Mouse (Mus musculus): ENCODE data around the gene Sptlc3. TPM values are rescaled to one million over a fixed set of nuclear protein-coding genes. Genes with fewer than 3 reads are reported as not detected.

The Sptlc3 gene
- polyA plus RNA-seq, 1 experiment from 2014 or later, result 0.12 TPM

DNA sequence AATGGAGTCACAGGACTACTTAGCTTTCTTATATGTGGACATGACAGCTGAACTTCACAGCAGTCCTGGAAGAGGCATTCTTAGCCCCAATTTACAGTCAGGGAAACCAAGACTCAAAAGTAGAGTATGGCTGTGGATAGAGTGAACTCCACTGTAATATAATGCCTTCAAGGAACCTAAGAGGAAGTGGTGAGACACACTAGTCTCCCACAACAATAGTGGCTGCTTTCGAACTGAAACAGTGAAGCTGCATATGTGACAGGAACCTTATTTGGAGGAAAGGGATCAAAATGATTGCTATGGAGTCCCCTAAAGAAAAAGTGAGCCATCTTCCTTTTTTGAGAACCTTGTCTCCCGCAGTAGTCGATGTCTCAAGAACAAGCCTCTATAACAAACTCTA, 178.1 kb downstream of the Sptlc3 start:
- H3K36me3 ChIP-seq (replicated peaks), result no peaks in the 10 kb centered on the region
- peaks cover 33% of the 10 kb centered on the region for H3K27me3 ChIP-seq (ENCODE audit: poor library complexity, severe bottlenecking)
- H3K9me3 ChIP-seq, result no peaks in the 10 kb centered on the region
- H3K27ac ChIP-seq, result no peak overlapping the region
- WGBS, result 82% methylated on average over 3 of the region's 3 CpGs
- DNase-seq (ENCODE audit: extremely low spot score, low spot score), result no peak
- no peak overlapping the region for H3K4me3 ChIP-seq
- peaks cover 8% of the 10 kb centered on the region for H3K4me1 ChIP-seq

DNA sequence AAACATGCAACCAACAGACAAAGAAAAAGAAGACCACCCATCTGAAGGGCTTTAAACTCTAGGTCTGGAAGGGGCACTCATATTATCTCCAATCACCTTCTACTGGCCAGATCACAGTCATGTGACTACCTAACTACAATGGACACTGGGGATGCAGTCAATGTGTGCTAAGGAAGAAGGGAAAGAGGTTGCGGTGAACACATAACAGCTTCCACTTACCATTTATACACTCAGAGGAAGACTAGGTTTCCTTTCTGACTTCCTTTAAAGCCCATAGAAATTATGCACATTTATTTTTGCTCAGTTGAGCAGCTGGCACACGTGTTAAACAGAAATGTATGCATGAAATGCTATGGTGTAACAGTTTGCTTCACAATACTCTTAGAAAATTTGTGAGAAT, 178.7 kb downstream of the Sptlc3 start:
- H3K36me3 ChIP-seq (replicated peaks), result no peaks in the 10 kb centered on the region
- H3K9me3 ChIP-seq, result no peaks in the 10 kb centered on the region
- H3K4me3 ChIP-seq, result no peak overlapping the region
- no peak overlapping the region for H3K27ac ChIP-seq
- 73% methylated on average over 2 of the region's 2 CpGs for WGBS
- peaks cover 14% of the 10 kb centered on the region for H3K4me1 ChIP-seq
- H3K27me3 ChIP-seq (ENCODE audit: poor library complexity, severe bottlenecking), result peaks cover 33% of the 10 kb centered on the region
- DNase-seq (ENCODE audit: extremely low spot score, low spot score), result no peak

DNA sequence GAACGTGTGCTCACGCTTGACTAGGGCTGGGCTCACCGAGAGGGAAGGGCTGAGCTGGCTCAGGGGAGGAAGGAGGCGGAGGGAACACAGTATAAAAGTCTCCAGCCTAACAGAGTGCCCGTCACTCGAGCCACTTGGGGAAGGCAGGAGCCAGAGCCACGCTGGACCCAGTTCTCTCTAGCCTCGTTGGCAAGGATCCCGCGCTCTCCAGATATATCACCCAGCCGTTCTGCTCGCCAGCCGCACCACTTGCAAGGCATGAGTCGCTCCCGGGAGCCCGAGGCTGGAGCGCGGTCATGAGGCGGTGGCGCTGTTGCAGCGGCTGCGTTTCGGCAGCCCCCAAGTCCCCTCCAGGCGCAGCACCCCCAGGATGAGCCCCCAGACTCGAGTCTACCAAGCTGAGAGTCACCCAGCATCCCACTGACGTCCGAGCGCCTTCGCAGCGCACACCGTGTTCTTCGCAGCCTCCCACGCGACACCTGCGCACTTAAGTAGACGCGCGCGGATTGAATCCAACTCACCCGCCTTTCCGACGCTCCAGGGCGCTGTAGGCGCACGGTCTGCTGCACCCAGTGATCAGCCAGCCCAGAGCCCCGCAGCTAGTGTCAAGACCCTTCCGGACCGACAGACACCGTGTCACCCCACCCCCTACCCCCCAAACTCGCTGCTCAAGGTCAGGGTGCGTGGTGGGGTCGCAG, 183.5 kb downstream of the Sptlc3 start:
- Histone ChIP-seq H3K27me3 (ENCODE audit: poor library complexity, severe bottlenecking) (peaks cover 59% of the 10 kb centered on the region), H3K36me3 (replicated peaks) (no peaks in the 10 kb centered on the region), H3K27ac (peak overlapping the region; percentile 93), H3K4me1 (peaks cover 28% of the 10 kb centered on the region), H3K9me3 (no peaks in the 10 kb centered on the region), H3K4me3 (peak overlapping the region; percentile 85)
- WGBS, result 0% methylated on average over 52 of the region's 52 CpGs
- DNase-seq (ENCODE audit: extremely low spot score, low spot score), result peak; percentile 55

DNA sequence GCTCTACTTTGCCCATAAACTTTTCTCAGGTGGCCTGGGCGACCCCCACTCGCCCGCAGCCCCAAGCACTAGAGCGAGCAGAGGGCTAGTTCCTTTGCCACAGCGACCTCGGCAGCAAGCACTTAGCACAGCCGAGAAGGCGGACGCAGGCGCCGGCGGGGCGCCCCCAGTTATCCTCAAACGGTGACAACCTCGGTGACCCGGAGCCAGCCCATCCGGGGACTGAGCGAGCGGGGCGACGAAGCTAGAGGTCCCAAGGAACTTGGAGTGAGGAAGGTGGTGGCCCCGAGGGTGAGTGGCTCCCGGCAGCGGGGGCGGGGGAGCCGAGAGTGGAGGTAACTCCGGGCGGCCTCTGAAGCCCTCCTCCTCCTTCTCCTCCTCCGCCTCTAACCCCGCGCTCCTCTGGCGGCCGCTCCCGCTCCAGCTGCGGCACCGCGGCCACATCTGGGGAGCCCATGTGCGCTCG, 184.1 kb downstream of the Sptlc3 start, which contains the start of gene Ism1:
TSS of gene Ism1 (plus strand) at position 370 of the 466 bp plus-strand sequence.
- H3K9me3 ChIP-seq, result no peaks in the 10 kb centered on the region
- H3K27me3 ChIP-seq (ENCODE audit: poor library complexity, severe bottlenecking), result peaks cover 59% of the 10 kb centered on the region
- no peaks in the 10 kb centered on the region for H3K36me3 ChIP-seq (replicated peaks)
- peaks cover 28% of the 10 kb centered on the region for H3K4me1 ChIP-seq
- WGBS, result under 1% methylated on average over 30 of the region's 39 CpGs
- peak; percentile 70 for DNase-seq (ENCODE audit: extremely low spot score, low spot score)
- peak within 1 kb of the TSS; percentile 93 for H3K27ac ChIP-seq
- H3K4me3 ChIP-seq, result peak within 1 kb of the TSS; percentile 85

DNA sequence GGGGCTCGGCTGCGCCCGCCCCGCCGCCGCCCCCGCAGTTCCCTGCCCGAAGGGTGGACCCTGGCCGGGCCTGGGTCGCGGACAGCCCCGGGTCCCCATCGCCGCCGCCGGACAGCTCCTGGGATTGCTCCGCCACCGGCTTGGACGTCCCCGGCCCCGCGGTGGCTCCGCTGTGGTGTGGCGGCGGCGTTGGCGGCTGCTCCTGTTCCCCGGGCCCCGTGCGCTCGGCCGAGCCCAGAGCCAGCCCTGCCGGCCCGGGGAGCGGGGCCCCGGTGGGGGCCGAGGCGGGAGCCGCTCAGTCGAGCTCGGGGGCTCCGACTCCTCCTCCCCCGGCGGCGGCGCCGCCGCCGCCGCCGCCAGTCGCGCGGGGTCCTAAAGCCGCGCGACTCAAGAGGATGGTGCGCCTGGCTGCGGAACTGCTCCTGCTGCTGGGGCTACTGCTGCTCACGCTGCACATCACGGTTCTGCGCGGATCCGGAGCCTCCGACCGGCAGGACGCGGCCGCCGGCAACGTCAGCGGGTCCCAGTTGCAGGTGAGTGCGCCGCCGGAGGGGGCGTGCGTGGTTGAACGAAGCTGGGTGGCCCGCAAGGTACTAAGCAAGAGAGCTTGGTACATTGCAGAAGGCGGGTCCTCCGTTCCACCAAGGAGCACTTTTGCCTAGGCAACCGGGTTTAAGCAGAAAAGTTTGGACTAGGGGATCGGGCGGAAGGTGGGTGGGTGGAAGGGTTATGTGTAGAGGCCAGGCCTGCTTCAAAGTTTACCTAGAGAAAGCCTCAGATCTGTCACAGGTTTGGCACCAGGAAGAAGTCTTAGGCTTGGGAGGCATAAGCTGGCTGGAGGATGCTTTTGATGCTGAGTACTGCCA, 184.8 kb downstream of the Sptlc3 start:
- Histone ChIP-seq H3K27me3 (ENCODE audit: poor library complexity, severe bottlenecking) (peaks cover 59% of the 10 kb centered on the region), H3K36me3 (replicated peaks) (no peaks in the 10 kb centered on the region), H3K27ac (peak overlapping the region; percentile 93), H3K4me1 (peaks cover 28% of the 10 kb centered on the region), H3K9me3 (no peaks in the 10 kb centered on the region), H3K4me3 (peak overlapping the region; percentile 85)
- under 1% methylated on average over 84 of the region's 84 CpGs for WGBS
- DNase-seq (ENCODE audit: extremely low spot score, low spot score), result peak; percentile 65

DNA sequence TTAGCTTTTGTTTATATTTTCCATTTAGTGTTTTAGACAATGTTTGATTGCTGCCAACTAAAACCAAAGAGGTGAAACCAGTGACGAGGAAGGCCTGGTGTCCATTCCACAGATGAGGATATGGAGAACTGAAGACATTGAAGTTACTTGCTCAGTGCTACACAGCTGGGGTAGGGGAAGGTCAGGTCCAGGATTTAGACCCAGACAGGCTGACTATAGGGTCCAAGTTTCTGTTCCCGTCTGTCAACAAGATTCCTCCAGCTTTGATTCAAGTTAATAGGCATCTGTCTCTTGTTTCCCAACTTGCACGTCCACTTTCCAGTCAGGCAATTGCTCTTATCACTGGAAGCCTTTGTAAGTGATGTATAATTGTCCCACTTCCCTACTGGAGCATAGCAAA, 188.8 kb downstream of the Sptlc3 start:
- no peak for DNase-seq (ENCODE audit: extremely low spot score, low spot score)

More for the DNA sequence above, 188.8 kb downstream of the Sptlc3 start:
- Histone ChIP-seq H3K9me3 (no peaks in the 10 kb centered on the region), H3K4me1 (peaks cover 13% of the 10 kb centered on the region), H3K27me3 (ENCODE audit: poor library complexity, severe bottlenecking) (peaks cover 24% of the 10 kb centered on the region), H3K36me3 (replicated peaks) (no peaks in the 10 kb centered on the region), H3K27ac (no peak overlapping the region), H3K4me3 (no peak overlapping the region)
- 80% methylated on average over 3 of the region's 3 CpGs for WGBS

Other genes starting within 250 kb of the Sptlc3 start
- gene Ism1, start 184.3 kb downstream of the Sptlc3 start, polyA plus RNA-seq (2016; fragmentation: Nextera tagmentation; extraction: Ambion mirVana), result 0.58 and 0.61 TPM in 2 replicates